Mouse (Mus musculus) bone marrow, adult 2 months (tissue): ENCODE measurements around the gene Tmem139.

Experiments
- CTCF ChIP-seq: fragments of 200-500 bp; IDR thresholded peaks from 2 replicates; pipeline ENCODE4 v1.5.1; 2011; ENCODE audit warnings: low read length, control low read depth; ENCODE audit not compliant: control insufficient read depth, insufficient read depth
- POLR2A ChIP-seq: fragments of 200-500 bp; IDR thresholded peaks from 2 replicates; pipeline ENCODE4 v1.6.1; 2011; ENCODE audit warnings: low read depth, mild to moderate bottlenecking, control low read depth, low read length, borderline replicate concordance; ENCODE audit not compliant: control insufficient read depth

GRCm38 (mm10) chr6:42247981-42248380 lies 13.8 kb upstream of the Tmem139 start:
- TF ChIP-seq CTCF (no peak), POLR2A (no peak)
